Mouse (Mus musculus): ENCODE data around the gene Cldn12. TPM values are rescaled to one million over a fixed set of nuclear protein-coding genes. Genes with fewer than 3 reads are reported as not detected.
A peak's percentile ranks its signal among the peaks of the same experiment; 100 is the strongest.

The Cldn12 gene
- polyA plus RNA-seq, 1 experiment from 2014 or later: 26.0 TPM

DNA sequence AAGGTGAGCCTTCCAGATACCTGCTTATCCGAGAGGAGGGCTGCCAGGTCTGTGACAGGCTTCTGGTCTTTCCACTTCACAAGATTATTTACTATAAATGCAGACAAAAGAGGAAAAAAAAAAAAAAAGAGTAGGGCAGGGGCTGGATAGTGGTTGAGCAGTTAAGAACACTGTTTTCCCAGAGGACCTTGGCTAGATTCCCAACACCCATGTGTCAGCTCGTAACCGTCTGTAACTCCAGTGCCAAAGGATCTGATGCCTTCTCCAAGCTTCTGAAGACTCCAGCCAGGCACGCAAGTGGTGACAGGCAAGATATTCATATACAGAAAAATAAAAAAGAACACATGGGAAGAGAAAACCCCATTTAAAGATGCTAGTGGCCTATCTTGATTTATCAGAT is 11.4 kb downstream of the Cldn12 start:
- Histone ChIP-seq H3K4me2 (no peak overlapping the region), H3K9me3 (ENCODE audit: control insufficient read depth, low read length) (no peaks in the 10 kb centered on the region)
- DNase-seq (ENCODE audit: low spot score, missing footprints): no peak

DNA sequence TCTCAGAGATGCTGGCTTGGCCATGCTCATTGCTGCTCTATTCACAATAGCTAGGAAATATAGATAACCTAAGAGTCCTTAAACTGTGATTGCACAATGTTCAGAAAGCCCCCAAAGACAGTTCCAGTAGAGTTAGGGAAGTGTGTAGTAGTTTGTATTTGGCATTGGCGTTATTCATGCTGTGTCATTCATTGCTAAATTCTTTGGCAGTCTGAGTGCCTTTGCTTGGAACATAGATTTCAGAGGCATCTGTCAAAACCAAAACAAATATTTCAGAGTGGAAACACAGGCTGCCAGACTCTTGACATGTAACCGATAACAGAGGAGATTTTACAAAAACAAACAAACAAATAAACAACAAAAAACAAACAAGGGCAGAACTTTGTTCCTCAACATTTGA is 13.2 kb downstream of the Cldn12 start:
- DNase-seq (ENCODE audit: low spot score, missing footprints) (no peak), ATAC-seq (ENCODE audit: low FRiP score) (no peak)
- Histone ChIP-seq H3K9ac (ENCODE audit: low read length) (no peak overlapping the region), H3K36me3 (ENCODE audit: control insufficient read depth, insufficient read depth, low read length) (no peaks in the 10 kb centered on the region), H3K9me3 (ENCODE audit: control insufficient read depth, low read length) (no peaks in the 10 kb centered on the region), H3K27me3 (ENCODE audit: control insufficient read depth, insufficient read depth, low read length) (no peaks in the 10 kb centered on the region), H3K4me2 (no peak overlapping the region), H3K27ac (ENCODE audit: low read depth, low read length) (no peak overlapping the region), H3K4me1 (ENCODE audit: control insufficient read depth, insufficient read depth, low read length) (no peaks in the 10 kb centered on the region), H3K4me3 (ENCODE audit: low read depth, low read length) (no peak overlapping the region)
- 86% methylated on average over 2 of the region's 2 CpGs for WGBS

More for the DNA sequence above, 11.4 kb downstream of the Cldn12 start:
- Histone ChIP-seq H3K36me3 (ENCODE audit: control insufficient read depth, insufficient read depth, low read length) (no peaks in the 10 kb centered on the region), H3K27me3 (ENCODE audit: control insufficient read depth, insufficient read depth, low read length) (no peaks in the 10 kb centered on the region), H3K4me1 (ENCODE audit: control insufficient read depth, insufficient read depth, low read length) (no peaks in the 10 kb centered on the region), H3K4me3 (ENCODE audit: low read depth, low read length) (no peak overlapping the region), H3K27ac (ENCODE audit: low read depth, low read length) (no peak overlapping the region), H3K9ac (ENCODE audit: low read length) (no peak overlapping the region)
- ATAC-seq (ENCODE audit: low FRiP score): no peak
- 94% methylated on average over 4 of the region's 4 CpGs for WGBS

DNA sequence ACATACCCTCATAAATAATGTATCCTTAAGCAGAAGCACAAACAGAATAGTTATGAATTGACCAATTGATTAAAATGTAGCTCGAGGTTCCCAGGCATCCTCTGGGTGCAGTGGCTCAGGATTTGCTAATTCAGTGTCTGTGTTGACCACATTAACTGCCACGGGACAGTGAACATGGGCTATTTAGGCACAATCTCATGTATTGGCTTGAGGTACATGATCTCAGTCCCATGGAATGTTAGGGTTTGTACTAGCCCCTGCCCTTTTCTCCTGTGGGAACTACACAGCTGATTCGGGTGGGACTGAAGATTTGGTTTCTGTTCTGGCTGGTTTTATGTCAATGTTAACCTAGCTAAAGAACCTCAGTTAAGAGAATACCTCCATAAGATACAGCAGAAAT is 18.4 kb downstream of the Cldn12 start:
- H3K9ac ChIP-seq (ENCODE audit: low read length): no peak overlapping the region
- ATAC-seq (ENCODE audit: low FRiP score) (0 out of 2 replicates have a peak, but pooled peaks have one; percentile 8), DNase-seq (ENCODE audit: low spot score, missing footprints) (no peak)
- H3K4me2 ChIP-seq: no peak overlapping the region
- no peaks in the 10 kb centered on the region for H3K4me1 ChIP-seq (ENCODE audit: control insufficient read depth, insufficient read depth, low read length)
- H3K36me3 ChIP-seq (ENCODE audit: control insufficient read depth, insufficient read depth, low read length): no peaks in the 10 kb centered on the region
- no peaks in the 10 kb centered on the region for H3K9me3 ChIP-seq (ENCODE audit: control insufficient read depth, low read length)
- WGBS: 72% methylated on average over 3 of the region's 3 CpGs
- peaks cover 3% of the 10 kb centered on the region; the same call in 1 of the 2 replicates for H3K27me3 ChIP-seq (ENCODE audit: control insufficient read depth, insufficient read depth, low read length)
- H3K4me3 ChIP-seq (ENCODE audit: low read depth, low read length): no peak overlapping the region
- no peak overlapping the region for H3K27ac ChIP-seq (ENCODE audit: low read depth, low read length)

DNA sequence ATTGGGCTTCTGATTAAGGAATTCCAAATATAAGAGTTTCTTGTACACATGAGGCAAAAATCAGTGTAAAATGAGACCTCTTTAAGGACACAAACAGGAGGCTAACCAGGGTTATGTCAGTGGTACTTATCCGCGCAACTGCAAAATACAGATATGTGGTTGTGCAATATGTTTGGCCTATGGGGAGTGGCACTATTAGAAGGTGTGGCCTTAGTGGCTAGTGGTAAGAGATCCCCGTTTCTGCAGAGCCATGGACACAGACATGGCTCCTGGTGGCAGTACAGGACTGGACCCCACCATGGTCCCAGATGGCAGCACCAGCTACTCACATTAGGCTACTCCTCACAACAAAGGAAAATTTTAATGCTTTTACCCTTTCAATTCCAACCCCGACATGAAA is 19.7 kb downstream of the Cldn12 start:
- H3K4me3 ChIP-seq (ENCODE audit: low read depth, low read length): no peak overlapping the region
- H3K4me1 ChIP-seq (ENCODE audit: control insufficient read depth, insufficient read depth, low read length): no peaks in the 10 kb centered on the region
- DNase-seq (ENCODE audit: low spot score, missing footprints) (no peak), ATAC-seq (ENCODE audit: low FRiP score) (peak; percentile 54; the same call in 1 of the 2 replicates)
- no peaks in the 10 kb centered on the region for H3K36me3 ChIP-seq (ENCODE audit: control insufficient read depth, insufficient read depth, low read length)
- no peaks in the 10 kb centered on the region for H3K9me3 ChIP-seq (ENCODE audit: control insufficient read depth, low read length)
- H3K9ac ChIP-seq (ENCODE audit: low read length): no peak overlapping the region
- 89% methylated on average over 4 of the region's 4 CpGs for WGBS
- H3K27ac ChIP-seq (ENCODE audit: low read depth, low read length): no peak overlapping the region
- peaks cover 3% of the 10 kb centered on the region; the same call in 1 of the 2 replicates for H3K27me3 ChIP-seq (ENCODE audit: control insufficient read depth, insufficient read depth, low read length)
- H3K4me2 ChIP-seq: no peak overlapping the region

DNA sequence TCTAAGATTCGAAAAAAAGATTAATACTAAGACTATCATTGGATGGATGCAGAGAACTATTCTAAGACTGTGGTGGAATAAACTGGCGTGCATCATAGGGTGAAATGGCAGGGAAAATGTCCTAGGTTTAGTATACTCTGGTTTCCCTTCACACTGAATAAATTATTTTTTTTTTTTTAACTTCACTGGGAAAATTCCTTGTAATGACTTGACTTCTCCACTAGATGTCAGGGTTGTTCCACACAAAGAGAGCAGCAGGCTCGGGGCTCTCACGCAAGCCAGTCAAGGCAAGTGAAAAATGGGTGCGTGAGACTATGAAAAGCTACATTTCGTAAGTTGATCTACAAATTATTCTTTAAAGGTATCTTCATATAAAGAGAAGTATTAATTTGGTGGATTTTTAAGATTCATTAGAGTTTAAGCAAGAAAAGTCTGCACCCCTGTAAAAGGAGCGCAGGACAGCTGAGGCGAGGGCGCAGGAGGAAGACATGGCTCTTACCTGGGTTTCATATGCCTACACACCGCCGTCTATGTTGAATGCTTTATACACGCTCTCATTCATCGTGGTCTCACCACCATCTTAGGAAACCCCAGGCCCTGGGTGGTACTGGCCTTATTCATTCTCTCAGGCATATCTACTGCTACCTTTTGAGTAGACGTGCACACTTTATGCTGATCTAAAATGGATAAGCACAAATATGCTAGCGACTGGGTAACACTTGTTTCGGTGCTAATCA is 20.3 kb downstream of the Cldn12 start:
- Histone ChIP-seq H3K4me2 (no peak overlapping the region), H3K9ac (ENCODE audit: low read length) (no peak overlapping the region), H3K36me3 (ENCODE audit: control insufficient read depth, insufficient read depth, low read length) (no peaks in the 10 kb centered on the region), H3K4me1 (ENCODE audit: control insufficient read depth, insufficient read depth, low read length) (no peaks in the 10 kb centered on the region), H3K4me3 (ENCODE audit: low read depth, low read length) (no peak overlapping the region), H3K27me3 (ENCODE audit: control insufficient read depth, insufficient read depth, low read length) (peaks cover 3% of the 10 kb centered on the region; the same call in 1 of the 2 replicates), H3K9me3 (ENCODE audit: control insufficient read depth, low read length) (no peaks in the 10 kb centered on the region), H3K27ac (ENCODE audit: low read depth, low read length) (no peak overlapping the region)
- DNase-seq (ENCODE audit: low spot score, missing footprints) (peak; percentile 91), ATAC-seq (ENCODE audit: low FRiP score) (peak; percentile 75)
- 42% methylated on average over 16 of the region's 16 CpGs for WGBS

DNA sequence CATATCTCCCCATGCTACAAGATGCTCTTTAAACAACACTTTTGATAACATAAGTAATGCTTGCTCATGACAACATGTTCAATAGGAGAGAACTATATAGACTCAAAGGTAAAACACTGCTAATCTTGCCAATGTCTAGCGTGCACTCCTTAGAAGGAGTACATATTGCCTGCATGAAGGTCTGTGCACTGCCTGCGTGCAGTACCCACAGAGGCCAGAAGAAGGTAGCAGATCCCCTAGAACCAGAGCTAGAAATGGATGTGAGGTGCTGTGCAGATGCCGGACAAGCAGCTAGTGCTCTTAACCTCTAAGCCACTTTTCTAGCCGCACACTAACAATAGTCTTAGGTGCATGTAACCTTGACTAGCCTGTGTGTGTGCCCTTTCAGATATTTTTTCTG is 22.6 kb downstream of the Cldn12 start:
- ATAC-seq (ENCODE audit: low FRiP score): no peak
- Histone ChIP-seq H3K27me3 (ENCODE audit: control insufficient read depth, insufficient read depth, low read length) (peaks cover 3% of the 10 kb centered on the region; the same call in 1 of the 2 replicates), H3K4me3 (ENCODE audit: low read depth, low read length) (no peak overlapping the region), H3K4me1 (ENCODE audit: control insufficient read depth, insufficient read depth, low read length) (no peaks in the 10 kb centered on the region), H3K4me2 (no peak overlapping the region), H3K9me3 (ENCODE audit: control insufficient read depth, low read length) (no peaks in the 10 kb centered on the region), H3K36me3 (ENCODE audit: control insufficient read depth, insufficient read depth, low read length) (no peaks in the 10 kb centered on the region), H3K27ac (ENCODE audit: low read depth, low read length) (no peak overlapping the region), H3K9ac (ENCODE audit: low read length) (no peak overlapping the region)
- no peak for DNase-seq (ENCODE audit: low spot score, missing footprints)
- 89% methylated on average over 4 of the region's 4 CpGs for WGBS

DNA sequence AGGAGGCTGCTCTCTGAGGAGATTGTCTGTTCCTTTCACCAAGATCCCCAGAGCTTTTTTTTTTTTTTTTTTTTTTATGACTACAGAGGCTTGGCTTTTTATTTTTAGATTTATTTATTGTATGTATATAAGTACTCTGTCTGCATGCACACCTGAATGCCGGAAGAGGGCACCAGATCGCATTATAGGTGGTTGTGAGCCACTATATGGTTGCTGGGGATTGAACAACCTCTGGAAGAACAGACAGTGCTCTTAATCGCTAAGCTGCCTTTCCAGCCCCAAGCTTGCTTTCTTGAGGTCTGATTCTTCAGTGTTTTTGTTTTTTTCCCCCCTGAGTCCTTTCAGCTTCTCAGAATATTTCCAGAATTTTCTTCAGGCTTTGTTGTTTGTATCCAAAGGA is 28.7 kb downstream of the Cldn12 start:
- no peaks in the 10 kb centered on the region for H3K4me1 ChIP-seq (ENCODE audit: control insufficient read depth, insufficient read depth, low read length)
- H3K36me3 ChIP-seq (ENCODE audit: control insufficient read depth, insufficient read depth, low read length): no peaks in the 10 kb centered on the region
- WGBS: 37% methylated on average over 3 of the region's 3 CpGs
- no peak overlapping the region for H3K9ac ChIP-seq (ENCODE audit: low read length)
- H3K4me2 ChIP-seq: no peak overlapping the region
- ATAC-seq (ENCODE audit: low FRiP score): no peak
- H3K4me3 ChIP-seq (ENCODE audit: low read depth, low read length): no peak overlapping the region
- DNase-seq (ENCODE audit: low spot score, missing footprints): no peak
- H3K27me3 ChIP-seq (ENCODE audit: control insufficient read depth, insufficient read depth, low read length): no peaks in the 10 kb centered on the region
- H3K27ac ChIP-seq (ENCODE audit: low read depth, low read length): no peak overlapping the region
- H3K9me3 ChIP-seq (ENCODE audit: control insufficient read depth, low read length): no peaks in the 10 kb centered on the region

DNA sequence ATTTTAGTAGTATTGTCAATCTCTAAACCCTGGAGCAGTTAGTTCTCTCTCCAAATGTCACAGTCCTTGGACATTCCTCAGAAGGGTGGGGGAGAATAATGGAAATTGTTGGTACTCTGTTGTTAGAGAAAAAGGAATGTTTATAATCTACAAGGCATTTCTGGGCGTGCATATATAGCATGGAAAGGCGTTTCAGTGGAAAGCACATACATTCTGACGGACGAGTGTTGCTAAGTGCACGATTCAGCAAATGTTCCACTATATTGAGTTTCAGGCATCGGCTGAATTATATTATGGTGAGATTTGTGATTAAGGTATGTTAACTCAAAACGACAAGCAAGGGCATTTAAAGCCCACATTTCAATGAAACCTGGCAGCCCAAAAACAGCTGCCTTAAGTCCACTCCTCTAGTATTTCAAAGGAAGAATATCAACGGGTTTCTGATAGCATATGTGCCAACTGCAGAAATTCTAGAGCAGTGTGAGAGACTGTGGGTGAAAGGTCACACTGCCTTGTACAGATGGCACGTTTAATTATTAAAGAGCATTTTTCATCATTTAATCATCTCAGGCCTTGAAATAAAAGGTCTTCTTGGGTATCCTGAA is 31.4 kb downstream of the Cldn12 start:
- no peak overlapping the region for H3K9ac ChIP-seq (ENCODE audit: low read length)
- H3K36me3 ChIP-seq (ENCODE audit: control insufficient read depth, insufficient read depth, low read length): no peaks in the 10 kb centered on the region
- H3K4me3 ChIP-seq (ENCODE audit: low read depth, low read length): no peak overlapping the region
- no peak for ATAC-seq (ENCODE audit: low FRiP score)
- H3K4me1 ChIP-seq (ENCODE audit: control insufficient read depth, insufficient read depth, low read length): no peaks in the 10 kb centered on the region
- no peak overlapping the region for H3K4me2 ChIP-seq
- WGBS: 78% methylated on average over 9 of the region's 9 CpGs
- no peaks in the 10 kb centered on the region for H3K9me3 ChIP-seq (ENCODE audit: control insufficient read depth, low read length)
- no peak for DNase-seq (ENCODE audit: low spot score, missing footprints)
- H3K27me3 ChIP-seq (ENCODE audit: control insufficient read depth, insufficient read depth, low read length): no peaks in the 10 kb centered on the region
- H3K27ac ChIP-seq (ENCODE audit: low read depth, low read length): no peak overlapping the region

DNA sequence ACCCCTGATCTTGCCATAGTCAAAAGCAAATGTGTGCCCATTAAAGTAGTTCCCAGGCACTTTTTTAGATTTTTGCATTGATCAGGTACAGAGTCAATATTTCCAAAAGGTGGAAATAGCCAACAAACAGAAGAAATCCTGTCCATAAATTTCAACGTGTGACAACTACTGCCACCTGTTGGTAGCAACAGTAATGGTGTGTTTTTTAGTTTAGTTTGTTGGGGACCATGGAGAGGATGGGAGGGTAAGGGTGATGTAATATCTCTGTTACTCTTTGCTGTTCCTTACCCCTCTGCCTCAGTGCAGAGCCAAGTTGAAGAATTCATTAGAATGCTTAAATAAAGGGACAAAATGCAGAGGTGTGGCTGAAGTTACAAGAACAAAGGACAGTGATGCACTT is 33.1 kb downstream of the Cldn12 start:
- Histone ChIP-seq H3K27me3 (ENCODE audit: control insufficient read depth, insufficient read depth, low read length) (no peaks in the 10 kb centered on the region), H3K36me3 (ENCODE audit: control insufficient read depth, insufficient read depth, low read length) (no peaks in the 10 kb centered on the region), H3K4me3 (ENCODE audit: low read depth, low read length) (no peak overlapping the region), H3K9ac (ENCODE audit: low read length) (no peak overlapping the region), H3K4me2 (no peak overlapping the region), H3K4me1 (ENCODE audit: control insufficient read depth, insufficient read depth, low read length) (no peaks in the 10 kb centered on the region), H3K9me3 (ENCODE audit: control insufficient read depth, low read length) (no peaks in the 10 kb centered on the region), H3K27ac (ENCODE audit: low read depth, low read length) (no peak overlapping the region)
- 5% methylated on average over 1 of the region's 1 CpGs for WGBS
- DNase-seq (ENCODE audit: low spot score, missing footprints) (no peak), ATAC-seq (ENCODE audit: low FRiP score) (peak; percentile 52; the same call in 1 of the 2 replicates)
